Mouse (Mus musculus) neural tube, postnatal 0 days (tissue): ENCODE results near the gene Slc22a8. TPM values are rescaled to one million over a fixed set of nuclear protein-coding genes. Genes with fewer than 3 reads are reported as not detected.

Experiments
- polyA plus RNA-seq: library from polyadenylated mRNA; unstranded; fragments of >200 nt; fragmentation: Nextera tagmentation; extraction: Ambion mirVana; gene quantifications from 2 replicates; pipeline ENCODE4 v1.2.1, GENCODE M21; 2015

Slc22a8 gene
- polyA plus RNA-seq = 15.3 and 15.7 TPM in 2 replicates

DNA sequence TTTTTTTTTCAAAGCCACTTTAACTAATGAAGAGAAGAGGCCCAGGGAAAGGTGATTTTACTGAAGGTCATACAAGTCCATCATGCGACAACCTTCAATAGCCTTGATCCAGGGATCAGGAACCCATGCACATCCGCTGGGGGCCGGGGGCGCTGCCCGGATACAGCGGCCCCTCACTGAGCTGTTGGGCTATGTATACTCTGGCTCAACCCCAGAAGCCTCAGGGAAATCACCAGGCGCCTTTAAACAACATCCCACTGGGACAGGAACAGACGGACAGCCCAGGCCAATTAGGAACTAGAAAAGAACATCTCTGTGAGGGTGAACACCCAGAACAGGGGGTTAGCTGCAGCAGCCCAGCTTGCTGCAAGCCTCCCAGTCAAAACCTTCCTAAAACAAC, at the start of gene Slc22a8:
Slc22a8 (plus strand) TSS at position 301 of the 400 bp plus-strand sequence.

DNA sequence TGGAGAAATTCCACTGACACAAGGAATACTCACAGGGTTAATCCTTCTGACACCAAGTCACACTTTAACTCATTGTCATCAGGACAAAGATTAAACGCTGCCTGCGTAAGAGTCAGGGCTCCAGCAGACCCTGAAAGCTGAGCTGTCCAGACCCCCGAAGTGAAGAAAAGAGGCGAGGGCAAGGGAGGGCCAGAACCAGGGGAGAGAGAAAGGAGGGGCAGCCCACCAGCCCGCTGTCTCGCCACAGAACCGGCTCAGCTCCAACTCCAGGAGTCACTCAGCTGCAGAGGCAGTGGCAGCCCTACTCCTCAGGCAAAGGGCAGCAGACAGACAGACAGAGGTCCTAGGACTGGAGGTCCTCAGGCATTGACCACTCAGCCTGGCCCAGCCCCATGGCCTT, 26.9 kb downstream of the Slc22a8 start, which contains the start of gene Slc22a6:
Slc22a6 (plus strand) TSS at position 136 of the 400 bp plus-strand sequence.

Other genes starting within 250 kb of the Slc22a8 start
- gene Slc22a30, start 186.1 kb upstream of the Slc22a8 start, polyA plus RNA-seq = not detected in 2 replicates
- 1.7 and 2.9 TPM in 2 replicates for gene Slc22a6, start 26.8 kb downstream of the Slc22a8 start, polyA plus RNA-seq
- gene Chrm1, start 72.5 kb downstream of the Slc22a8 start, polyA plus RNA-seq = 0.71 and 0.81 TPM in 2 replicates
- gene Slc3a2, start 132.1 kb downstream of the Slc22a8 start, polyA plus RNA-seq = 178 and 184 TPM in 2 replicates
- 76.3 and 80.4 TPM in 2 replicates for gene Wdr74, start 144.6 kb downstream of the Slc22a8 start, polyA plus RNA-seq
- gene 1700092M07Rik, start 149.5 kb downstream of the Slc22a8 start, polyA plus RNA-seq = 0.85 and 2.0 TPM in 2 replicates
- 86.2 and 95.5 TPM in 2 replicates for gene Stx5a, start 150.2 kb downstream of the Slc22a8 start, polyA plus RNA-seq
- 63.2 and 80.5 TPM in 2 replicates for gene Nxf1, start 165.8 kb downstream of the Slc22a8 start, polyA plus RNA-seq
- 257 and 285 TPM in 2 replicates for gene Tmem223, start 179.7 kb downstream of the Slc22a8 start, polyA plus RNA-seq
- 31.8 and 35.1 TPM in 2 replicates for gene Tmem179b, start 183.2 kb downstream of the Slc22a8 start, polyA plus RNA-seq
- 23.3 and 25.3 TPM in 2 replicates for gene Taf6l, start 195.2 kb downstream of the Slc22a8 start, polyA plus RNA-seq
- 167 and 188 TPM in 2 replicates for gene Polr2g, start 207.3 kb downstream of the Slc22a8 start, polyA plus RNA-seq
- 5.0 and 5.5 TPM in 2 replicates for gene Zbtb3, start 211.3 kb downstream of the Slc22a8 start, polyA plus RNA-seq
- gene Ttc9c, start 228.1 kb downstream of the Slc22a8 start, polyA plus RNA-seq = 45.1 and 45.3 TPM in 2 replicates
- 6.9 and 7.5 TPM in 2 replicates for gene Hnrnpul2, start 228.8 kb downstream of the Slc22a8 start, polyA plus RNA-seq
- not detected in 2 replicates for gene AC129217.1, start 238.5 kb downstream of the Slc22a8 start, polyA plus RNA-seq
- 124 and 129 TPM in 2 replicates for gene Bscl2, start 246.2 kb downstream of the Slc22a8 start, polyA plus RNA-seq
- 623 and 651 TPM in 2 replicates for gene Gng3, start 247.9 kb downstream of the Slc22a8 start, polyA plus RNA-seq